ENCODE assay signal across 7 mouse cellular contexts in the genomic region with DNA sequence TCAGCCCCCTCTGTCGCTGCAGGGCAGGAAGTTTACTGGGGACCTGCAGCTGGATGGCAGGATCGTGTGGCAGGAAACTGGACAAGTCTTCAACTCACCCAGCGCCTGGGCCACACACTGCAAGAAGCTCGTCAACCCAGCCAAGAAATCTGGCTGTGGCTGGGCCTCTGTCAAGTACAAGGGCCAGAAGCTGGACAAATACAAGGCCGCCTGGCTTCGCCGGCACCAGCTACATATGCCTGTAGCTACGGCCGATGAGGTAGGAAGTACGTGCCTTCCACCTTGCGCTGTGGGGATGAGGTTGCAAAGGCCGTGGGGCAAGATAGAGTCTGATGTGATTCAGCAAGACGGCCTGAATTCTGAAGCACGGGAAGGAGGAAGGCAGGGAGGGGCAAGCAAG. TPM values are rescaled to one million over a fixed set of nuclear protein-coding genes. Genes with fewer than 3 reads are reported as not detected.
DNase-seq lines count a peak whose midpoint lies in the region; ATAC-seq and TF ChIP-seq lines count a peak whose summit lies in the region.

No protein-coding gene starts in this region.

- peak; percentile 39 for DNase-seq in lung, embryonic 14.5 days
- no peak for DNase-seq in lung, postnatal 14 days
- no peak for DNase-seq in forebrain, embryonic 11.5 days (ENCODE audit: low spot score)
- DNase-seq in limb, embryonic 11.5 days (ENCODE audit: low spot score): no peak
- no peak for DNase-seq in adipocyte (ENCODE audit: low spot score)
- no peak for DNase-seq in layer of hippocampus, postnatal 14 days (ENCODE audit: low spot score in 2 of 2)

- no peaks in the 10 kb centered on the region for H3K9me3 ChIP-seq in lung, embryonic 14.5 days (ENCODE audit: low read depth, low read length)
- H3K9me3 ChIP-seq in forebrain, embryonic 11.5 days (ENCODE audit: control insufficient read depth, low read length): no peaks in the 10 kb centered on the region
- H3K9me3 ChIP-seq in limb, embryonic 11.5 days (ENCODE audit: control insufficient read depth, low read length): peaks cover 3% of the 10 kb centered on the region
- H3K9me3 ChIP-seq in neural tube, embryonic 15.5 days (replicated peaks): no peaks in the 10 kb centered on the region

- H3K4me2 ChIP-seq in lung, embryonic 14.5 days: peak overlapping the region; percentile 100
- peak overlapping the region; percentile 99 for H3K4me2 ChIP-seq in forebrain, embryonic 11.5 days (ENCODE audit: low read depth, low read length, severe bottlenecking)
- H3K4me2 ChIP-seq in limb, embryonic 11.5 days (ENCODE audit: low read depth, severe bottlenecking): peak overlapping the region; percentile 99
- H3K4me2 ChIP-seq in neural tube, embryonic 15.5 days: peak overlapping the region; percentile 99

- no peak for TF ChIP-seq CTCF in lung, embryonic 14.5 days (IDR thresholded peaks at IDR 0.05; ENCODE audit: low read depth)

- H3K36me3 ChIP-seq in lung, embryonic 14.5 days (ENCODE audit: insufficient read depth): peaks cover 33% of the 10 kb centered on the region
- H3K36me3 ChIP-seq in forebrain, embryonic 11.5 days (ENCODE audit: control insufficient read depth, insufficient read depth, low read length): peaks cover 6% of the 10 kb centered on the region; the same call in 1 of the 2 replicates
- peaks cover 15% of the 10 kb centered on the region for H3K36me3 ChIP-seq in limb, embryonic 11.5 days (ENCODE audit: control insufficient read depth, insufficient read depth, low read length)
- H3K36me3 ChIP-seq in neural tube, embryonic 15.5 days: peaks cover 33% of the 10 kb centered on the region

- ATAC-seq in lung, embryonic 14.5 days (ENCODE audit: insufficient read depth): no peak
- ATAC-seq in forebrain, embryonic 11.5 days (replicated peaks; ENCODE audit: low FRiP score): no peak
- ATAC-seq in limb, embryonic 11.5 days (ENCODE audit: insufficient number of reproducible peaks, low FRiP score, low TSS enrichment, low read depth): no peak
- no peak for ATAC-seq in neural tube, embryonic 15.5 days (ENCODE audit: low FRiP score)

- 0 out of 2 replicates have a peak, but pooled peaks cover 13% of the 10 kb centered on the region for H3K4me1 ChIP-seq in lung, embryonic 14.5 days (ENCODE audit: insufficient read depth)
- H3K4me1 ChIP-seq in forebrain, embryonic 11.5 days (replicated peaks; ENCODE audit: control insufficient read depth, insufficient read depth, low read length): peaks cover 8% of the 10 kb centered on the region; the same call in 1 of the 2 replicates
- peaks cover 18% of the 10 kb centered on the region for H3K4me1 ChIP-seq in limb, embryonic 11.5 days (ENCODE audit: control insufficient read depth, insufficient read depth, low read length)
- H3K4me1 ChIP-seq in neural tube, embryonic 15.5 days: peaks cover 40% of the 10 kb centered on the region

- H3K27ac ChIP-seq in lung, embryonic 14.5 days (ENCODE audit: low read depth): no peak overlapping the region
- H3K27ac ChIP-seq in forebrain, embryonic 11.5 days (ENCODE audit: low read depth, low read length): no peak overlapping the region
- H3K27ac ChIP-seq in limb, embryonic 11.5 days (replicated peaks; ENCODE audit: low read depth, low read length): no peak overlapping the region
- peak overlapping the region; percentile 98 for H3K27ac ChIP-seq in neural tube, embryonic 15.5 days (replicated peaks)

- H3K27me3 ChIP-seq in lung, embryonic 14.5 days (ENCODE audit: insufficient read depth, low read length): 0 out of 2 replicates have a peak, but pooled peaks cover 4% of the 10 kb centered on the region
- no peaks in the 10 kb centered on the region for H3K27me3 ChIP-seq in forebrain, embryonic 11.5 days (ENCODE audit: control insufficient read depth, insufficient read depth, low read length)
- H3K27me3 ChIP-seq in limb, embryonic 11.5 days (ENCODE audit: control insufficient read depth, insufficient read depth, low read length): peaks cover 3% of the 10 kb centered on the region; the same call in 1 of the 2 replicates
- no peaks in the 10 kb centered on the region for H3K27me3 ChIP-seq in neural tube, embryonic 15.5 days (replicated peaks)

- WGBS in lung, embryonic 14.5 days: 59% methylated on average over 14 of the region's 14 CpGs
- WGBS in forebrain, embryonic 11.5 days: 69% methylated on average over 14 of the region's 14 CpGs
- 73% methylated on average over 14 of the region's 14 CpGs for WGBS in limb, embryonic 11.5 days
- 72% methylated on average over 14 of the region's 14 CpGs for WGBS in neural tube, embryonic 15.5 days

- peak overlapping the region; percentile 68 for H3K9ac ChIP-seq in lung, embryonic 14.5 days
- H3K9ac ChIP-seq in forebrain, embryonic 11.5 days (ENCODE audit: low read length): peak overlapping the region; percentile 83
- H3K9ac ChIP-seq in limb, embryonic 11.5 days (ENCODE audit: low read length): peak overlapping the region; percentile 13; the same call in 1 of the 2 replicates
- H3K9ac ChIP-seq in neural tube, embryonic 15.5 days (replicated peaks): peak overlapping the region; percentile 97

- peak overlapping the region; percentile 80 for H3K4me3 ChIP-seq in lung, embryonic 14.5 days (ENCODE audit: low read depth, low read length)
- peak overlapping the region; percentile 78 for H3K4me3 ChIP-seq in forebrain, embryonic 11.5 days (ENCODE audit: low read depth, low read length)
- peak overlapping the region; percentile 72 for H3K4me3 ChIP-seq in limb, embryonic 11.5 days (ENCODE audit: low read depth, low read length)
- H3K4me3 ChIP-seq in neural tube, embryonic 15.5 days (replicated peaks): peak overlapping the region; percentile 90

RNA-seq across cellular contexts. Expression of a gene that starts 4.7 kb away (rescaled TPM):
- 127 TPM in 2 replicates for polyA plus RNA-seq in lung, embryonic 14.5 days (2014; fragmentation: Nextera tagmentation; extraction: Ambion mirVana)
- polyA plus RNA-seq in forebrain, embryonic 11.5 days (2014; fragmentation: Nextera tagmentation; extraction: Ambion mirVana): 164 and 191 TPM in 2 replicates
- 137 and 142 TPM in 2 replicates for polyA plus RNA-seq in limb, embryonic 11.5 days (2014; fragmentation: Nextera tagmentation; extraction: Ambion mirVana)
- 121 and 130 TPM in 2 replicates for polyA plus RNA-seq in neural tube, embryonic 15.5 days (2015; fragmentation: Nextera tagmentation; extraction: Ambion mirVana)
- total RNA-seq in layer of hippocampus, postnatal 14 days (2021): 100 to 1,000 TPM; 112 to 119 TPM

RNA-seq across cellular contexts. Expression of a gene that starts 4.9 kb away (rescaled TPM):
- polyA plus RNA-seq in lung, embryonic 14.5 days (2014; fragmentation: Nextera tagmentation; extraction: Ambion mirVana): 14.4 and 14.9 TPM in 2 replicates
- polyA plus RNA-seq in forebrain, embryonic 11.5 days (2014; fragmentation: Nextera tagmentation; extraction: Ambion mirVana): 5.3 and 6.4 TPM in 2 replicates
- polyA plus RNA-seq in limb, embryonic 11.5 days (2014; fragmentation: Nextera tagmentation; extraction: Ambion mirVana): 6.5 and 8.7 TPM in 2 replicates
- polyA plus RNA-seq in neural tube, embryonic 15.5 days (2015; fragmentation: Nextera tagmentation; extraction: Ambion mirVana): 7.3 and 11.5 TPM in 2 replicates
- total RNA-seq in layer of hippocampus, postnatal 14 days (2021): 1 to 10 TPM; 4.0 to 4.3 TPM

RNA-seq across cellular contexts. Expression of a gene that starts 23.9 kb away (rescaled TPM):
- polyA plus RNA-seq in lung, embryonic 14.5 days (2014; fragmentation: Nextera tagmentation; extraction: Ambion mirVana): 6.6 and 11.5 TPM in 2 replicates
- 61.9 and 71.1 TPM in 2 replicates for polyA plus RNA-seq in forebrain, embryonic 11.5 days (2014; fragmentation: Nextera tagmentation; extraction: Ambion mirVana)
- polyA plus RNA-seq in limb, embryonic 11.5 days (2014; fragmentation: Nextera tagmentation; extraction: Ambion mirVana): 34.9 and 39.8 TPM in 2 replicates
- 189 and 228 TPM in 2 replicates for polyA plus RNA-seq in neural tube, embryonic 15.5 days (2015; fragmentation: Nextera tagmentation; extraction: Ambion mirVana)
- total RNA-seq in layer of hippocampus, postnatal 14 days (2021): 10 to 100 TPM; 73.1 to 76.4 TPM

RNA-seq across cellular contexts. Expression of a gene that starts 26.2 kb away (rescaled TPM):
- polyA plus RNA-seq in lung, embryonic 14.5 days (2014; fragmentation: Nextera tagmentation; extraction: Ambion mirVana): 154 and 160 TPM in 2 replicates
- 129 and 133 TPM in 2 replicates for polyA plus RNA-seq in forebrain, embryonic 11.5 days (2014; fragmentation: Nextera tagmentation; extraction: Ambion mirVana)
- 151 and 154 TPM in 2 replicates for polyA plus RNA-seq in limb, embryonic 11.5 days (2014; fragmentation: Nextera tagmentation; extraction: Ambion mirVana)
- 105 and 114 TPM in 2 replicates for polyA plus RNA-seq in neural tube, embryonic 15.5 days (2015; fragmentation: Nextera tagmentation; extraction: Ambion mirVana)
- 10 to 100 TPM; 64.9 to 67.5 TPM for total RNA-seq in layer of hippocampus, postnatal 14 days (2021)

RNA-seq across cellular contexts. Expression of a gene that starts 30.0 kb away (rescaled TPM):
- polyA plus RNA-seq in lung, embryonic 14.5 days (2014; fragmentation: Nextera tagmentation; extraction: Ambion mirVana): 28.0 and 30.4 TPM in 2 replicates
- 38.0 and 38.6 TPM in 2 replicates for polyA plus RNA-seq in forebrain, embryonic 11.5 days (2014; fragmentation: Nextera tagmentation; extraction: Ambion mirVana)
- 32.7 and 37.4 TPM in 2 replicates for polyA plus RNA-seq in limb, embryonic 11.5 days (2014; fragmentation: Nextera tagmentation; extraction: Ambion mirVana)
- 4.0 and 10.1 TPM in 2 replicates for polyA plus RNA-seq in neural tube, embryonic 15.5 days (2015; fragmentation: Nextera tagmentation; extraction: Ambion mirVana)
- total RNA-seq in layer of hippocampus, postnatal 14 days (2021): 1 to 10 TPM; 3.5 to 5.0 TPM

Comparison
In these comparisons a context has a peak if more than half of its experiments do, and no peak if none do; other contexts are left out.
1. H3K9ac ChIP-seq: peak in every context shown above with its lines; median percentile 97 in neural tube, embryonic 15.5 days; 83 in forebrain, embryonic 11.5 days; 68 in lung, embryonic 14.5 days; 13 in limb, embryonic 11.5 days.